Mouse (Mus musculus) liver, postnatal 0 days (tissue): ENCODE data around the gene Zfand4. TPM values are rescaled to one million over a fixed set of nuclear protein-coding genes. Genes with fewer than 3 reads are reported as not detected.

Experiments used
- ATAC-seq: fragments of 200-750 bp; cut with Nextera tagmentation; 2 replicates; pipeline ENCODE4 v1.8.0; 2017; ENCODE audit warnings: mild to moderate bottlenecking, moderate library complexity
- DNase-seq: peaks from one replicate; pipeline ENCODE4 v3.0.0-alpha.2; 2016
- H3K27ac ChIP-seq: fragments of 300-500 bp; sonication (generic); 2 replicates; pipeline ENCODE4 v1.5.1; 2014; ENCODE audit warnings: antibody characterized with exemption, moderate library complexity, mild to moderate bottlenecking, low read depth
- H3K27me3 ChIP-seq: fragments of 300-500 bp; sonication (generic); 2 replicates; pipeline ENCODE4 v1.6.1; 2014; ENCODE audit warnings: low read length, control low read depth, mixed read lengths; ENCODE audit not compliant: insufficient read depth
- H3K36me3 ChIP-seq: fragments of 300-500 bp; sonication (generic); replicated peaks from 2 replicates; pipeline ENCODE4 v1.6.1; 2014; ENCODE audit warnings: mild to moderate bottlenecking, control low read depth, low read length, moderate library complexity, mixed read lengths; ENCODE audit not compliant: insufficient read depth
- H3K4me1 ChIP-seq: fragments of 300-500 bp; sonication (generic); 2 replicates; pipeline ENCODE4 v1.6.1; 2014; ENCODE audit warnings: antibody characterized with exemption, mild to moderate bottlenecking, control low read depth; ENCODE audit not compliant: insufficient read depth
- H3K4me2 ChIP-seq: fragments of 300-500 bp; sonication (generic); 2 replicates; pipeline ENCODE4 v1.6.1; 2014; ENCODE audit warnings: low read depth, mild to moderate bottlenecking, low read length, moderate library complexity, mixed read lengths
- H3K4me3 ChIP-seq: fragments of 300-500 bp; sonication (generic); 2 replicates; pipeline ENCODE4 v1.5.1; 2014; ENCODE audit warnings: low read depth, low read length
- H3K9ac ChIP-seq: fragments of 300-500 bp; sonication (generic); replicated peaks from 2 replicates; pipeline ENCODE4 v1.6.1; 2014; ENCODE audit warnings: mild to moderate bottlenecking, moderate library complexity
- H3K9me3 ChIP-seq: fragments of 300-500 bp; sonication (generic); 2 replicates; pipeline ENCODE4 v1.6.1; 2016; ENCODE audit warnings: mild to moderate bottlenecking, control low read depth, low read length, mixed read lengths
- CTCF ChIP-seq: sonication (generic); IDR thresholded peaks from 2 replicates; pipeline ENCODE4 v1.5.1; 2016; ENCODE audit warnings: antibody characterized with exemption, low read depth
- EP300 ChIP-seq: IDR thresholded peaks from 2 replicates; pipeline ENCODE4 v1.6.1; 2016; ENCODE audit warnings: antibody characterized with exemption, low read depth, mild to moderate bottlenecking
- WGBS: fragments of 180-500 bp; shearing (Covaris S2); extraction: QIAGEN DNeasy Blood & Tissue Kit; methylation state at CpG from one replicate; pipeline ENCODE4 v1.1.7; 2014; ENCODE audit not compliant: insufficient replicate concordance; 5-methylcytosine and 5-hydroxymethylcytosine counted together
- polyA plus RNA-seq: library from polyadenylated mRNA; unstranded; fragments of >200 nt; fragmentation: Nextera tagmentation; extraction: Ambion mirVana; gene quantifications from 2 replicates; pipeline ENCODE4 v1.2.1, GENCODE M21; 2015

The Zfand4 gene
- polyA plus RNA-seq, 1 experiment from 2014 or later, result 5.7 TPM

GRCm38 (mm10) chr6:116370216-116370976 lies 106.4 kb downstream of the Zfand4 start:
- TF ChIP-seq CTCF (no peak), EP300 (peak; percentile 80)
- Histone ChIP-seq H3K4me2 (peak overlapping the region; percentile 52), H3K4me1 (peaks cover 35% of the 10 kb centered on the region), H3K27me3 (no peaks in the 10 kb centered on the region), H3K9me3 (no peaks in the 10 kb centered on the region), H3K9ac (no peak overlapping the region), H3K27ac (peak overlapping the region; percentile 64), H3K36me3 (peaks cover 10% of the 10 kb centered on the region), H3K4me3 (no peak overlapping the region)
- ATAC-seq, result peak; percentile 97
- peak; percentile 55 for DNase-seq
- WGBS, result 70% methylated on average over 6 of the region's 6 CpGs

DNA sequence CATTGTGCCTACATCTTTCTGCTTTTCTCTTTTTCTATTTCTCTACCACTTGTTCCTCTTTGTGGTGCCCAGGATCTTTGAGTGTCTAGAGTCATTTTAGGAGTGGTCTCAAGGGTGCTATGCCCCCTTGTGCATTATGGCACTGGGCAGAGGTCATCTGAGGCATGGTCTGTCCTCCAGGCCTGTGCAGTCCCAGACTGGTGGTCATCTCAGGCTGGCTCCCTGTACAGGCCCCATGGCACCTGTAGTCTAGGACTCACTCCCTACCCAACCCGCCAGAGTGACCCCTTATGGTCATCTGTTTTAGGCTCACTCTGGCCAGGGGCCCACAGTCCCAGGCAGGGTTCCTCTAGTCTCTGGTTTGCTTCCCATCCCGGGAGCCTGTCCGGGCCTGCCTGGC lies 107.5 kb downstream of the Zfand4 start:
- WGBS, result 96% methylated on average over 3 of the region's 3 CpGs
- Histone ChIP-seq H3K4me3 (no peak overlapping the region), H3K4me1 (peaks cover 35% of the 10 kb centered on the region), H3K36me3 (peaks cover 5% of the 10 kb centered on the region), H3K9ac (no peak overlapping the region), H3K27me3 (no peaks in the 10 kb centered on the region), H3K27ac (no peak overlapping the region), H3K9me3 (no peaks in the 10 kb centered on the region), H3K4me2 (no peak overlapping the region)
- ATAC-seq, result no peak
- TF ChIP-seq EP300 (no peak), CTCF (no peak)
- no peak for DNase-seq

DNA sequence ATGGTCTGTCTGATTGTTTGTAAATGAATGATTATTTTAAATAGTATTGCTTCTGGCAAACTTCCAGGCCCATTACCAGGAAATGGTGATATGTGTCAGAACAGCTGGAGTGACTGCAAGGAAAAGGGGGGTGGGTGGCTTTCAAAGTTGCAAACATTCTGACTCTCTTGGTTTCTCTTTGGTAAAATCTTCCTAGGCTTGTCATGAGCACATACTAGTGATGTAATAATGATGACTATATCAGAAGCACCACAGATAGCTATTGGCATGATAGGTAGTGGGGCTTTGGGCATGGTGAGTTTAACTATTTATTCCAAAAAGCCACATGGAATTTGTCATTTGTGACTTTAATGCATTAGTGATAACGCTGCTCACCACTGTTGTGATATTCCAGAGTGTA lies 110.1 kb downstream of the Zfand4 start:
- ATAC-seq (no peak), DNase-seq (no peak)
- H3K4me2 ChIP-seq, result no peak overlapping the region
- no peaks in the 10 kb centered on the region for H3K27me3 ChIP-seq
- H3K4me1 ChIP-seq, result peaks cover 31% of the 10 kb centered on the region
- WGBS, result 80% methylated on average over 1 of the region's 1 CpGs
- no peaks in the 10 kb centered on the region for H3K9me3 ChIP-seq
- H3K36me3 ChIP-seq, result peaks cover 14% of the 10 kb centered on the region; the same call in 1 of the 2 replicates
- H3K4me3 ChIP-seq, result no peak overlapping the region
- no peak overlapping the region for H3K27ac ChIP-seq
- TF ChIP-seq CTCF, result no peak
- TF ChIP-seq EP300, result no peak
- H3K9ac ChIP-seq, result no peak overlapping the region

DNA sequence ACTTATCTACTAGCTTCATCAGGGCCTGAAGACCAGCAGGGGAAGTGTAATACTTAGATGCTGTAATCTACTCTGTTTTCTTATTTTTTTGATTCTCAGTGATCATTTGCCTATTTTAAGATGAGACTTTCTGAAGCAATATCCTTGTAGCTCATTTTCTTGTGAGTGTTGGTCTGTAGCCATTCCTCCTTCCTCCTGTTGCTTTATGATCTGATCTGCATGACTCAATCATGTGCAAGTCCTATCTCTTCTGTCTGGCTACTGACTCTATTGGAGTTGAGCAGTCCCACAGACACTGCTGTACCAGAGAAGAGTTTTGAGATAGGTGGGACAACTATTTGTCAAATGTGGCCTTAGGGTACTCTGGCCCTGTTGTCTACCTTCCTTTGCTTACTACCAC lies 110.6 kb downstream of the Zfand4 start:
- Histone ChIP-seq H3K4me1 (peaks cover 28% of the 10 kb centered on the region), H3K4me2 (no peak overlapping the region), H3K36me3 (peaks cover 19% of the 10 kb centered on the region), H3K27ac (no peak overlapping the region), H3K9me3 (no peaks in the 10 kb centered on the region), H3K9ac (no peak overlapping the region), H3K27me3 (no peaks in the 10 kb centered on the region), H3K4me3 (no peak overlapping the region)
- ATAC-seq (no peak), DNase-seq (no peak)
- TF ChIP-seq CTCF, result no peak
- no peak for TF ChIP-seq EP300

GRCm38 (mm10) chr6:116378892-116379291 lies 114.9 kb downstream of the Zfand4 start:
- Histone ChIP-seq H3K27ac (no peak overlapping the region), H3K4me3 (no peak overlapping the region), H3K27me3 (no peaks in the 10 kb centered on the region), H3K36me3 (peaks cover 27% of the 10 kb centered on the region), H3K4me2 (no peak overlapping the region), H3K9ac (no peak overlapping the region), H3K4me1 (peaks cover 22% of the 10 kb centered on the region), H3K9me3 (no peaks in the 10 kb centered on the region)
- DNase-seq (no peak), ATAC-seq (no peak)
- TF ChIP-seq CTCF (no peak), EP300 (no peak)
- 72% methylated on average over 7 of the region's 7 CpGs for WGBS

Other genes with a start within 250 kb of the Zfand4 start
- gene Tmcc1, start 70.7 kb upstream of the Zfand4 start, polyA plus RNA-seq, result 3.7 and 4.0 TPM in 2 replicates
- 11.5 and 12.3 TPM in 2 replicates for gene Washc2, start 56.2 kb upstream of the Zfand4 start, polyA plus RNA-seq
- gene March8, start 73.8 kb downstream of the Zfand4 start, polyA plus RNA-seq, result 36.4 and 40.5 TPM in 2 replicates
- 5.0 and 6.6 TPM in 2 replicates for gene Alox5, start 197.0 kb downstream of the Zfand4 start, polyA plus RNA-seq
- not detected in 2 replicates for gene Olfr211, start 224.9 kb downstream of the Zfand4 start, polyA plus RNA-seq
- gene Olfr212, start 242.3 kb downstream of the Zfand4 start, polyA plus RNA-seq, result not detected in 2 replicates